Mouse (Mus musculus): Measurements from ENCODE around the gene Vps37d. TPM values are rescaled to one million over a fixed set of nuclear protein-coding genes. Genes with fewer than 3 reads are reported as not detected.

The Vps37d gene
- total RNA-seq, 1 experiment, result 2.0 TPM

GRCm38 (mm10) chr5:135118589-135119081 lies 40.6 kb upstream of the Vps37d start:
- no peak overlapping the region for H3K27ac ChIP-seq (ENCODE audit: insufficient read depth, low read depth, low read length, poor library complexity, severe bottlenecking)
- peak; percentile 18; the same call in 1 of the 2 replicates for TF ChIP-seq ZC3H11A (IDR thresholded peaks at IDR 0.05; ENCODE audit: borderline replicate concordance, low read depth, low read length)
- TF ChIP-seq MAFK (IDR thresholded peaks at IDR 0.05; ENCODE audit: insufficient read depth, low read depth, low read length), result no peak
- TF ChIP-seq HCFC1 (IDR thresholded peaks at IDR 0.05; ENCODE audit: borderline replicate concordance, insufficient read depth, low read length), result no peak
- no peak for TF ChIP-seq CHD2 (IDR thresholded peaks at IDR 0.05; ENCODE audit: low read depth, low read length)
- TF ChIP-seq ZNF384 (IDR thresholded peaks at IDR 0.05; ENCODE audit: low read depth, low read length), result no peak
- in situ Hi-C loops (cut with MboI; ENCODE audit: low sequenced_read_pairs in 2 of 2, unreplicated experiment in 2 of 2), result no loop called here
- no peaks in the 10 kb centered on the region for H3K9me3 ChIP-seq (ENCODE audit: control insufficient read depth, insufficient read depth, low read depth, low read length)
- no peaks in the 10 kb centered on the region for H3K36me3 ChIP-seq (ENCODE audit: control insufficient read depth, insufficient read depth, low read length, poor library complexity, severe bottlenecking)
- H3K9ac ChIP-seq (ENCODE audit: insufficient read depth, low read depth, low read length, poor library complexity, severe bottlenecking), result no peak overlapping the region
- H3K4me1 ChIP-seq (ENCODE audit: control insufficient read depth in 2 of 2, insufficient read depth in 2 of 2, low read length in 2 of 2, poor library complexity in 1 of 2), result peaks cover 0 to 12% of the 10 kb centered on the region in 2 experiments; a peak in 3 of 4 replicates
- no peak for DNase-seq (ENCODE audit: low read depth, low spot score)
- H3K4me3 ChIP-seq (ENCODE audit: insufficient read depth in 1 of 2, low read depth in 1 of 2, low read length in 2 of 2, poor library complexity in 1 of 2, severe bottlenecking in 1 of 2), result no peak overlapping the region

GRCm38 (mm10) chr5:135115241-135115640 lies 37.2 kb upstream of the Vps37d start:
- H3K36me3 ChIP-seq (ENCODE audit: control insufficient read depth, insufficient read depth, low read length, poor library complexity, severe bottlenecking), result no peaks in the 10 kb centered on the region
- in situ Hi-C loops (cut with MboI; ENCODE audit: low sequenced_read_pairs in 2 of 2, unreplicated experiment in 2 of 2), result no loop called here
- TF ChIP-seq ZC3H11A (IDR thresholded peaks at IDR 0.05; ENCODE audit: borderline replicate concordance, low read depth, low read length) (no peak), ZNF384 (IDR thresholded peaks at IDR 0.05; ENCODE audit: low read depth, low read length) (no peak), CHD2 (IDR thresholded peaks at IDR 0.05; ENCODE audit: low read depth, low read length) (no peak), HCFC1 (IDR thresholded peaks at IDR 0.05; ENCODE audit: borderline replicate concordance, insufficient read depth, low read length) (no peak), MAFK (IDR thresholded peaks at IDR 0.05; ENCODE audit: insufficient read depth, low read depth, low read length) (no peak)
- H3K4me3 ChIP-seq (ENCODE audit: insufficient read depth in 1 of 2, low read depth in 1 of 2, low read length in 2 of 2, poor library complexity in 1 of 2, severe bottlenecking in 1 of 2), result no peak overlapping the region
- no peaks in the 10 kb centered on the region for H3K9me3 ChIP-seq (ENCODE audit: control insufficient read depth, insufficient read depth, low read depth, low read length)
- DNase-seq (ENCODE audit: low read depth, low spot score), result no peak
- H3K9ac ChIP-seq (ENCODE audit: insufficient read depth, low read depth, low read length, poor library complexity, severe bottlenecking), result no peak overlapping the region
- H3K27ac ChIP-seq (ENCODE audit: insufficient read depth, low read depth, low read length, poor library complexity, severe bottlenecking), result no peak overlapping the region
- peaks cover 0 to 9% of the 10 kb centered on the region in 2 experiments; a peak in 3 of 4 replicates for H3K4me1 ChIP-seq (ENCODE audit: control insufficient read depth in 2 of 2, insufficient read depth in 2 of 2, low read length in 2 of 2, poor library complexity in 1 of 2)

- H3K9ac ChIP-seq (ENCODE audit: insufficient read depth, low read depth, low read length, poor library complexity, severe bottlenecking), result no peak overlapping the region
- H3K9me3 ChIP-seq (ENCODE audit: control insufficient read depth, insufficient read depth, low read depth, low read length), result no peaks in the 10 kb centered on the region
- in situ Hi-C loops (cut with MboI; ENCODE audit: low sequenced_read_pairs in 2 of 2, unreplicated experiment in 2 of 2), result no loop called here
- DNase-seq (ENCODE audit: low read depth, low spot score), result no peak
- no peak for TF ChIP-seq HCFC1 (IDR thresholded peaks at IDR 0.05; ENCODE audit: borderline replicate concordance, insufficient read depth, low read length)
- no peak for TF ChIP-seq CHD2 (IDR thresholded peaks at IDR 0.05; ENCODE audit: low read depth, low read length)
- no peak for TF ChIP-seq ZNF384 (IDR thresholded peaks at IDR 0.05; ENCODE audit: low read depth, low read length)
- no peak for TF ChIP-seq MAFK (IDR thresholded peaks at IDR 0.05; ENCODE audit: insufficient read depth, low read depth, low read length)
- TF ChIP-seq ZC3H11A (IDR thresholded peaks at IDR 0.05; ENCODE audit: borderline replicate concordance, low read depth, low read length), result no peak
- H3K27ac ChIP-seq (ENCODE audit: insufficient read depth, low read depth, low read length, poor library complexity, severe bottlenecking), result no peak overlapping the region
- no peaks in the 10 kb centered on the region for H3K36me3 ChIP-seq (ENCODE audit: control insufficient read depth, insufficient read depth, low read length, poor library complexity, severe bottlenecking)
- no peak overlapping the region for H3K4me3 ChIP-seq (ENCODE audit: insufficient read depth in 1 of 2, low read depth in 1 of 2, low read length in 2 of 2, poor library complexity in 1 of 2, severe bottlenecking in 1 of 2)
- peaks cover 0 to 13% of the 10 kb centered on the region in 2 experiments; a peak in 3 of 4 replicates for H3K4me1 ChIP-seq (ENCODE audit: control insufficient read depth in 2 of 2, insufficient read depth in 2 of 2, low read length in 2 of 2, poor library complexity in 1 of 2)
These were observed 35.7 kb upstream of the Vps37d start for GRCm38 (mm10) chr5:135113782-135114181.

- no peak overlapping the region for H3K4me3 ChIP-seq (ENCODE audit: insufficient read depth in 1 of 2, low read depth in 1 of 2, low read length in 2 of 2, poor library complexity in 1 of 2, severe bottlenecking in 1 of 2)
- in situ Hi-C loops (cut with MboI; ENCODE audit: low sequenced_read_pairs in 2 of 2, unreplicated experiment in 2 of 2), result no loop called here
- peaks cover 0 to 12% of the 10 kb centered on the region in 2 experiments; a peak in 2 of 4 replicates for H3K4me1 ChIP-seq (ENCODE audit: control insufficient read depth in 2 of 2, insufficient read depth in 2 of 2, low read length in 2 of 2, poor library complexity in 1 of 2)
- no peak for DNase-seq (ENCODE audit: low read depth, low spot score)
- no peak overlapping the region for H3K27ac ChIP-seq (ENCODE audit: insufficient read depth, low read depth, low read length, poor library complexity, severe bottlenecking)
- H3K9me3 ChIP-seq (ENCODE audit: control insufficient read depth, insufficient read depth, low read depth, low read length), result no peaks in the 10 kb centered on the region
- H3K36me3 ChIP-seq (ENCODE audit: control insufficient read depth, insufficient read depth, low read length, poor library complexity, severe bottlenecking), result no peaks in the 10 kb centered on the region
- no peak for TF ChIP-seq ZC3H11A (IDR thresholded peaks at IDR 0.05; ENCODE audit: borderline replicate concordance, low read depth, low read length)
- TF ChIP-seq ZNF384 (IDR thresholded peaks at IDR 0.05; ENCODE audit: low read depth, low read length), result no peak
- TF ChIP-seq CHD2 (IDR thresholded peaks at IDR 0.05; ENCODE audit: low read depth, low read length), result no peak
- TF ChIP-seq HCFC1 (IDR thresholded peaks at IDR 0.05; ENCODE audit: borderline replicate concordance, insufficient read depth, low read length), result no peak
- TF ChIP-seq MAFK (IDR thresholded peaks at IDR 0.05; ENCODE audit: insufficient read depth, low read depth, low read length), result no peak
- no peak overlapping the region for H3K9ac ChIP-seq (ENCODE audit: insufficient read depth, low read depth, low read length, poor library complexity, severe bottlenecking)
These were observed 31.9 kb upstream of the Vps37d start for GRCm38 (mm10) chr5:135109976-135110375.
